Mouse (Mus musculus): ENCODE results near the gene Atxn10. TPM values are rescaled to one million over a fixed set of nuclear protein-coding genes. Genes with fewer than 3 reads are reported as not detected.
"Not testable (repeated sequence)": the region's sequence is repeated elsewhere in the genome, so short reads cannot be mapped to it uniquely, and the experiment has no call there.

Gene Atxn10
- 10 to 100 TPM; 28.7 to 35.1 TPM for total RNA-seq (2021)
- long read RNA-seq, experiment 1, transcript Atxn10-201 (12 exons, 1,937 nt), result major isoform, 29 of 51 reads
- long read RNA-seq, experiment 1, partial matches to known transcripts, result 22 of 51 reads
- long read RNA-seq, experiment 1, other reads (novel, unspliced or antisense), result 0 of 51 reads
- long read RNA-seq, experiment 2, transcript Atxn10-201 (12 exons, 1,937 nt), result major isoform, 47 of 57 reads
- long read RNA-seq, experiment 2, partial matches to known transcripts, result 10 of 57 reads
- long read RNA-seq, experiment 2, other reads (novel, unspliced or antisense), result 0 of 57 reads

DNA sequence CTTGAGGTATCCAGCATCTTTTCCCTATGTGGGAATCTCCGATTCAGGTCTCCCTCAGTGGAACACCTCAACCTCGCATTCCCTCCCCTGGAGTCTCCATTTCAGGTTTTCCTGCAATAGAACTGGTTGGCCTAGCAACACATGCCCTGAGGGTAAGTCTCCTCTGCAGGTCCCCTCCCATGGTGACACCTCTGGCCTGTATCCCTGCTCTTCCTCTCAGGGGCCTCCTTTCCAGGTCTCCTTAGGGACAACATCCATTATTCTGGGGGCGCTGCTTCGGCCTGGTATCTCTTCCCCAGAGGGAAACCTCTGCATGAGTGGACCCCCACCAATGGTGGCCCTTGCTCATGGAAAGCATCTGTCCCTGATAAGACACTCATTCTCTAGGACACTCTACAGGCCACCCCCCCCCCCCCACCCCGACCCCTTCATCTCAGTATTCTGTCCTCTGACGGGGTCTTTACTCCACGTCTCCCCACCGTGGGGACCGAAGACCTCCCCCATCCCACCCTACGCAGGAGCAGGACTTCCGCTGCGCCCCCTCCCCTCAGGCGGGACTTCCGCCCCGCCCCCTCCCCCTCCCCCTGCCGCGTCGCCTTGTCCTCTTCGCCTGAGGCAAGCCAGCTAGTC lies at the start of gene Atxn10:
TSS of gene Atxn10 (plus strand) at position 575 of the 630 bp plus-strand sequence.
- DNase-seq, result no peak

DNA sequence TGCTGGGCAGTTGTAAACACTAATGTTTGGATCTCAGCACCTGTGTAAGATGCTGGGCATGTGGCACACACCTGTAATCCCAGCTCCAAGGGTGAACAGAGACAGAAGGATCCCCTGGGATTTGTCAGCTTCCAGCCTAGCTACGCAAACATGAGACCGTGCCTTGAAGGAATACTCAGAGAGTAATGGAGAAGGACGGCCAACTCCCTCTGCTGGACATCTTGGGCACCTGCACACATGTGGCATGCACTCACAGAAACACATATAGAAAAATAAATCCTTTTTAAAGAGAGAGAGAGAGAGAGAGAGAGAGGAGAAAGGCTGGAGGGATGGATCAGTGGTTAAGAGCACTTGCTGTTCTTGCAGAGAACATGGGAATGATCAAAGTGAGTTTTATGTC lies 41.4 kb upstream of the Atxn10 start:
- no peak for DNase-seq

DNA sequence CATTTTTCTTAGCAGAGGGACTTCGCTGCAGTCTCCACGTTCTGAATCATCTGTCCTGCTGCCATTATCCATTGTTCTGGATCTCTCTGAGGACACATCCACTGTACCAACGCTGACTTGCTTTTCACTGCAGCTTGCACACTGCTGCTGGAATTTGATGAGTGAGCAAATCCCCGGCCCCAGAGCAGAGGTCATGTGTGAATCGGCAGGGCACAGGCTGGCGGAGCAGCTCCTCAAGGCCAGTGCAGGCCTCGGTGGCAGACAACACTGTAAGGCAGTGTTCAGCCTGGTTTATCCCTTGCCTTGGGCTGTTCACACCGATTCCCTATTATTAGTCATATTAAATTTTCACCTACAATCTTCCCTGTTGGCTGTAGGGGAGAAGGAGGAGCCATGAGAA lies 40.5 kb upstream of the Atxn10 start:
- DNase-seq, result no peak

DNA sequence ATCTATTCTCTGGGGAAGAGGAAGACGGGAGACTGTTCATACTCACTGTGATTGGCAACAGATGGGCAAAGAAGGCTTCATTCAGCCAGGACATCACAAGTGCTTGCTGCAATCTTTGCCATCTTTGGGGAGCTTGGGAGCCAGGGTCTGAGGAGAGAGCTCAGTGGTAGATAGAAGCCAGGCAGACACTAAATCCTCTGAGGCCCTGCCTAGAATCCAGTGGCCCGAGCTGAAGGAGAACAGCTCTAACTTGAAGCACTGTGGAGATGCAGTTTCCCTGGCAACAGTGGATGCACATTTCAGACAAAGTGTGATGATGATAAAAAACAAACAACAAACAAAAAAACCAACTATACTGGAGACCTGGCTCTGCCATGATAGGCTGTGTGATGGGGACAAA lies 40.1 kb upstream of the Atxn10 start:
- DNase-seq, result no peak

DNA sequence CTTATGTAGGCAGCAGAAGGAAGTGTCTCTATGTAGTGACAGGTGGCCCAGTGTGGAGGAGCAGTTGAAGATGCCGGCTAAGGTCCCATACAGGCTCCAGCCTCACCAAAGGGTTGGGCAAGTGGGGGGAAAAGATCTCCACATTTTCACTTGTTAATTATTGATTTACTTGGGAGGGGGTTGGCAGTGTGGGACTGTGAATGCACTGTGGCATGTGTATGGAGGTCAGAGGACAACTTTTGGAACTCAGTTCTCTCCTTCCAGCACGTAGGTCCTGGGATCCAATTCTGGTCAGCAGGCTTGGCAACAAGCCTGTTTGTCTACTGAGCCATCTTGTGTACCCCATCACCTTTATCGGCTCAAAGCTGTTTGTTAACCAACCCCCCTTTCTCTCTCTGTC lies 39.5 kb upstream of the Atxn10 start:
- no peak for DNase-seq

DNA sequence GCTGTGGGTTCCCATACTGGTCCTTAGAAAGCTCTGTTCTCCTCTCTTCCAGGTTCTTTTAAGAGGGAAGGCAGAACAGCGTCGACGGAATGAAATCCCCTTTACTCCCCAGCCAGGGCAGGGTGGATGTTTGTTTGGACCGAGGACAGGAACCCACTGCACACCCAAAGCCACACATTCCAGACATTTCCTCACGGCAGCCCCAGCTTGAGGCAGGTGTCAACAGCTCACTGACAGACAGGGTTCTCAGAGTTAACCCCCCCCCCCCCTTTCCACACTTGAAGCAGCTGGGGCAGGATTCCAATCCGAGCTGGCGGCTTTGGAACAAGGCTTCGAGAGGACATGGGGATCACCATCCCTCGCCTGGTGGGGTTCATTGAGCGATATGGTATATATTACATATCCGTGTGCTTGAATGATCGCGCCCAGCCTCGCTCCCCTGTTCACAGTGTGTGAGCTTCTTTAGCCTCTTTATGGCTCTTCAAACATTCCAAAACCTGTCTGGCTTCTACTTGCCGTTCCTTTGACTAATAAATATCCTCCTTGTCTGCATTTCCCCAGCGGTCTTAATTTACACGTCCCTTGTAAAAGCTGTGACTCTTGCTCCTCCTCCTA lies 37.8 kb upstream of the Atxn10 start:
- DNase-seq, result no peak

DNA sequence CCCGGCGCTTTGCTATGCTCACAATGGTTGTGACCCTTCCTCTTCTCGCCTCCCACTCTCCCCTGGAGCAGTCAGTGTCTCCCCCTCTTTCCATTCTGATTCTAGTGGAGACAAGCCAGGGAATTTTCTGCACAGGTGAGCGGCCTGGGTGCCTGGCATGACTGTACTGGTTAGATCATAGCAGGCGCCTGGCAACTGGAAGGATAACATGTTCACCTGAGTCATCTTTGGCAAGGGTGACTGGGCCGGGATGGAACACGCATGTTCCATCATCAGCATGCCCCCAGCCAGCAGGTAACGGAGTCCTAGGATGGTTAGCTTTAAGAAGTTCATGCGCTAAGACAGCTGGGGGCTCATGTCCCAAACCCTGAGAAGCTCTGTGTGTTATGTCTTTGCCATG lies 37.1 kb upstream of the Atxn10 start:
- DNase-seq, result no peak

DNA sequence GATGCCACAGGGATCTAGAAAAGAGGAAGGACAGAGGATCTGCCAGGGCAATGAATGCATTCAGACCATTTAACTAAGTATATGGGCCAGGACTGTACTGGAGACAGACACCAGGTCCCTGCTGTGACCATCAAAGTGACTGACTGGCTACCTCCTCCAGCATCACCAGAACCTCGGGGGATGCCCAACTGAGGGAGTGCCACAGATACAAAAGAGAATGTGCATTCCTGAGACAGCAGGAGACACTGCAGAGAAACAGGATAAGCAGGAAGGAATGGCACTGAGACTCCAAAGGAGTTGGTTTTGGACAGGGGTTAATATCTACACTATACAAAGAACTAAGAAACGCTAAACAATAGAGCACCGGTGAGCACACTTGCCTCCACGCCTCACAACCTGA lies 32.8 kb upstream of the Atxn10 start:
- no peak for DNase-seq

DNA sequence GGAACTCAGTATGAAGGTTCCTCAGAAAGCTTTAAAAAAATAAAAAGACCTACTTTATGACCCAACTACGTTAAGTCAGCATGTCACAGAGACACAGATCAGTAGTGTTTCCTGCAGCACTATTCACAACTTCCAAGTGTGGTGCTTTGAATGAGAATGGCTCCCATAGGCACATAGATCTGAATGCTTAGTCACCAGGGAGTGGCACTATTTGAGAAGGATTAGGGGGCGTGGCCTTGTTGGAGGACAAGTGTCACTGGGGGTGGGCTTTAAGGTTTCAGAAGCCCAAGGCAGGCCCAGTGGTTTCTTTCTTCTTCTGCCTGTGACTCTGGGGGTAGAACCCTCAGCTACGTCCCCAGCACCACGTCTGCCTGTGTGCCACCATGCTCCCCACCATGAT lies 32.1 kb upstream of the Atxn10 start:
- no peak for DNase-seq

DNA sequence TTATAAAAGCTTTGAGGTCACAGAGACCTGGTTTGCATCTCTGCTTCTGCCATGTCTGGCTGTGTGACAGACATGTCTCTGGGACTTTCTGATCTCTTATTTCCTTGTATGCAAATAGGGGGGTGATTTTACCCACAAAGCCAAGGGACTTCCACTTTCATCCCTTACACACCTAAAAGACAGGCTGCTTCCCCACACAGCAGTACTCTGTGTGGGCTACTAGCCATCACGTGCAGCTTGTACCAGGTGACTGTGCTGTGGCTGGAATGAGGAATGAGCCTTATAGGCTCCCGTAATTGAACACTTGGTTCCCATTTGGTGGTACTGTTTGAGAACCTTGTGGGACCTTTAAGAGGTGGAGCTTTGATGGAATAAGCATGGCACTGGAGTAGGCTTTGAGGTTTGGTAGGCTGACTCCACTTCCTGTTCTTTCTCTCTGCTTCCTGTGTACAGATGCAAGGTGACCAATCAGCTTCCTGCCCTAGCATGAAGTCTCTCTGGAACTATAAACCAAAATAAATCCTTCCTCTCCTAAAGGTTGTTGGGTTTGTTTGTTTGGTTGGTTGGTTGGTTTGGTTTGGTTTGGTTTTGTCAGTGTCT lies 28.9 kb upstream of the Atxn10 start:
- no peak for DNase-seq

DNA sequence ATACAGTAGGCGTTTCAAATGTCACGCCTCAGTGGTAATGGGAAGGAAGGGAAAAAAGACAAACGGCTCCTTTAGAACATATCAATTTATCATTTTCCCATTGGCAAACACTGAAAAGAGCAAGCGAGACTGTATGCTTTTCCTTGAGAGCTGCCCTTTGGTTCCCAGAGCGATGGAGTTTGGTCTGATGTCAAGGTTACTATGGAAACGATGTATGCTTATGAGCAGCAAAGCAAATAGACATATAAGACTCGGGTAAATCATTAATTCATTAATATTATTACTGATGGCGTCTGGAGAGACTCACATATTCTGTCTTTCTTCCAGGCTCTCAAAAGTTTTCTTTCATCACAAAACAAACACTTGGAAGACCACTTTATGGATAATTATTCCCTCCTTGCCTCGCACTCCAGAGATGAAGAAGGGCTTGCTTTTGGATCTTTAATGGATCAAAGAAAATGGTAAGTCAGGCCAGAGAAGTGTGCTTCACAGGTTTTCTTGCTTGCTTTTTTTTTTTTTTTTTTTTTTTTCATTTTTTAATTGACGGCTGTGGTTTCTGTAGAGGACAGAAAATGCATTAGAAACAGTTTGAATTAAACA lies 24.9 kb upstream of the Atxn10 start:
- DNase-seq, result no peak

DNA sequence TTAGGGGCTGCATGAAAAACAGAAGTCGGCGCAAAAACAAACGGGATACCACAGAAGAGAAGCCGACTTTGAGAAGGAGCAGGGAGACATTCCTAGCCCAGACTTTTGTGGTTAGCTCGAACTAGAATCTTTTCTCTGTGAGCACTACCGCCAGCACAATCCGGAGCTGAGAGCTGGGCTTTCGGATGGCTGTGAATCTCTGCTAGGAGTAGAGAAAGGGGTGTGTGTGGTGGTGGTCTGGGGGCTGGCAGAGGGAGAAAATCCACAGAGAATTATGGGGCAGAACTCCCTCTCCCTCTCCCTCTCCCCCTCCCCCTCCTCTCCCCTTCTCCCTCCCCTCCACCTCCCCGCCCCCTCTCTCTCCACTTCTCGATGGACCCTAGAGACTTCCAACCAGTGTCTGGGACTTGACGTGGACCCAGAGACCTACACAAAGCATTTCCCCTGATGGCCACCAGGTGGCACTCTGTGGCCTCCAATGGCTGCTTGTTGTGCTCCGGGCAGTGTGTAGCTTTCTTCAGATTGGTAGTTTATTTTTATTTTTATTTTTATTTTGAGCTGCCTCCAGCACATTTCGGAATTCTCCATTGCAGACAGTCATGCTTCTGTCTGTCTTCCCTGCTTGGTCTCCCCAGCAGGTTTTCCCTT lies 20.5 kb upstream of the Atxn10 start:
- peak; percentile 44 for DNase-seq

DNA sequence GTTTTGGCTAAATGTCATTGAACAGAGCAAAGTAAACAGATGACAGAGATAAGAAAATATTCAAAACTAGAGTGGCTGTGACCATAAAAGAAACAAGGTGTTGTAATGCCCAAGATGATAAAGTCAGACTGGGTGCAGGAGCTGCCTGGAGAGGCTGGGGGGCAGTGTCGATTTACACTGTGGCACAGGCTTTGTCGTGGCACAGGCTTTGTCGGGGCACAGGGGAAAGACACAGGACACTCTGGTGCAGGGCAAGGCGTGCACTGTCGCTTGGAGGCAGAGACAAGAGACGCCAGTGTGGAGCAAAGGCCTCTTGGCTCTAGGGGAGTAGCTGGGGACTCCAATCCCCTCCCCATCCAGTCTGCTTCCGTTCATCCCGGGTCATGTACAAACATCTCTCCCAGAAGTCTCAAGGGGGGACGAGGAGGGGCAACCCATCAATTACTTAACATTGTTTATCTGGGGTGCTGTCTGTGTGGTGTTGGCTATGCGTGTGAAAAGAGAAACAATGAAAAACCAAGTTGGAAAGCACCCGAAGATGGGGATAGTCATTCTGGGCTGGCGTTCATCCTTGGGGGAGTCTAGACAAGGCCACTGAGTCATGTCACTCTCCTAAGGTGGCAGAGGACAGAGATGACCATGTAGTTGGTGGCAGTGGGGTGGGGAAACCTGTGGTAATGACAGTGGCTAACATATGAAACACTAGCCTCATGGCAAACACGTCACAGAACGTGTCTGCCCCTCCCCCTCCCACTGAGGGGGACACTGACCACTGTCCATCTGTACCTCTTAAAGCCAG lies 19.5 kb upstream of the Atxn10 start:
- no peak for DNase-seq

DNA sequence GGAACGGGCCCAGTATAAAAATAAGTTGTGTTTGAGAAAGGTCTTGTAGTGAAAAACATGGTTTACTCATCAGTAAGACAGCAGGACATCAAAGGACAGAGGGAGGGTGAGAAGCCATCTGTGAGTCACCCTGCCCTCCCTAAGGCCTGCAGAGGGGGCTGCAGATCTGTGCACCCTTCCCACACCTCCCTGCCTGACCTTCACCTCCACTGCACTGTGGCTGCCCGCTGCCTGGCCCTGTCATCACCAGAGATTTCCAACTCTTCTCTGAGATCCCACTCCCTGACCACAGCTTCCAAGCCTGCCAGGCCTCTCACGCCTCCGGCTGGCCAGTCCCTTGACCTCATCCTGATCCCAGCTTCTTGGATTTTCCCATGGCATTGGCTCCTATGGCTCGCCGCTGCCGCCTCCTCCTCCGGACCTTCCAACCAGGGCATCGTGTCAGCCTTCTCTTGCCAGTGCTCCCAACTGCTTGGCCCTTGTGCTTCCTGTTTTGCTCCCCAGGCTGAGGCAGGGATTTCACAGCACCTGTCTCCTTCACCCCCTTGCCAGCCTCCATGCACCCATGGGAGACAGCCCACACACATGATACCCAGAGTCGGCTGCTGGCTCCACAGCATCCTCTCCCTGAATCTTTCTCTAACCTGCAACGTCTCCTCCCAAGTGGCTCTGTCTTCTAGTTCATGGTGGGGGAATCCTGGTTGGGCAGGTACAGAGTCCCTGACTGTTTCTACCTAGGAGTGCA lies 15.9 kb upstream of the Atxn10 start:
- DNase-seq, result no peak

DNA sequence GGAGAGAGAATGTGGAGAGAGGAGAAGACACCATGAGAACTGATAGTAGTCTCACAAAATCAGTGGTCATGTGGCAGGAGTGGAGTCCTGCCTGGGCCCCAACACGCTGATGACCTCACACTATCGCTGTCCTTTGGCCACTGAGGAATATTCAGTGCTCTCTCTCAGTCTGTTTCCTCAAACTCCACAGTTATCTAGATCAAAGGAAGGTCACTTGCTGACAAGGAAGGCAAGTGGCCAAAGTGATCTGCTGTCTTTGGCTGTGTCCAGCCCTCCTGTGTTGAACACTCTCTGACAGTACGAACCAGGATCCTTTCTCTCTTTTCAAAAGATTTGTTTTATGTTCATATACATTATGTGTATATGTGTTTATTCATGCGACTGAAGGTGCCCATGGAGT lies 12.8 kb upstream of the Atxn10 start:
- no peak for DNase-seq

DNA sequence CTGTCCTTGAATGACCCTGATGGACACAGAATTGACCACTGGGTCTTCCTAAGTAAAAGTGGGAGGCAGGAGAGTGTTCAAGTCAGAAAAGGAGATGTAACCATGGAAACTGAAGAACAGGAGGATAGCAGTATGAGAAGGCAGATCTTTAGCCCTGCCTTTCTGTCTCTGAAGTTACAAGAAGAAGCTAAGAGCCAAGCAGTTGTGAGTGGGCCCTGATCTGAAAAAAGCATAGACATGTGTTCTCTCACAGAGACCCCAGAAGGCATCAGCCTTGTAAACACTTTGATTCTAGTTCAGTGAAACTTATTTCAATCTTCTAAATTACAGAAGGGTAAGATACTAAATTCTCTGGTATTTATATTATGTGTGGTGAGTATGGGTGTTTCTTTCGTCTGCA lies 11.6 kb upstream of the Atxn10 start:
- DNase-seq, result no peak

DNA sequence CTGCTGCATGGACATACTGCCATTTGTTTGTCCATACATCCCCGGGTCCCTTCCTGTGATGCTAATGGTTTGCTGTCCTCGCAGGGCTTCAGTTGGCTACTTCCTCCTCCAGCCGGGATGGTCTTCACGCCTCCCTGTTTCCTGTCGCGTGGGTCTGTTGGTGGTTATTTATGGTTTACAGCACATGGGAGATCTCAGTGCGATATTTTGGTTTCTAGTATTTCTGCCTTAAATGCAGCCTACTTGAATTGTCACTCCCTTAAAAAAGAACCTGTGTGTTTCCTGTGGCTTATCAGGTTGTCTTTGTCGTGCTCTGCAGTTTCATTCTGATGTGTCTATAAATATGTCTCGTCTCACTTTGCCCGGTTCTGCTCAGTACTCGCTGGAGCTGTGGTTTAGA lies 8.2 kb upstream of the Atxn10 start:
- no peak for DNase-seq

DNA sequence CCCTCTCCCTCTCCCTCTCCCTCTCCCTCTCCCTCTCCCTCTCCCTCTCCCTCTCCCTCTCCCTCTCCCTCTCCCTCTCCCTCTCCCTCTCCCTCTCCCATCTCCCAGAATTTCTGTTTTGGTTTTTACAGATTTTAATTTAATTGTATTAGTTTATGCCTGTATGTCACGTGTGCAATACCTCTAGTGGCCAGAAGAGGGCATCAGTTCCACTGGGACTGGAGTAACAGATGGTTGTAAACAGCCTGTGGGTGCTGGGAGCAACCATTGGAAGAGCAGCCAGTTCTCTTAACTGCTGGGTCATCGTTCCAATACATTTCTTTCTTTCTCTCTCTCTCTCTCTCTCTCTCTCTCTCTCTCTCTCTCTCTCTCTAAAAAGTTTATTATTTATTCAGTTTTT lies 7.6 kb upstream of the Atxn10 start:
- DNase-seq, result not testable (repeated sequence)

DNA sequence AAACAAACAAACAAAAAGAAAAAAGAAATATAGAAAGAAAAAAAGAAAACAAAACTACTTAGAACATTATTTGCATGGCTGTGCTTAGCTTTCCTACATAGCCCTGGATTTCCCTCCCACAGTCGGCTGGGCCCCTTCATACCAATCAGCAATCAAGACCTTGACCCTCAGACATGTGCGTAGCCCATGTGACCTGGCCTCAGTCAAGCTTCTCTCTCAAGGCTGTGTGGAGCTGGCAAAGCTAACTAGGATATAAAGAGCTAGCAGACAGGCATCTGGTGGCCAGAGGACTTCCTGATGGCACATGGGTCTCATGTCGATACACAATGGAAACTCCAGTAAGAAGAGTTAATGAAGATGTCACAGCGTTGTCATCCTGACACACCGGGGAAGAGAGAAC lies 6.9 kb upstream of the Atxn10 start:
- DNase-seq, result no peak

DNA sequence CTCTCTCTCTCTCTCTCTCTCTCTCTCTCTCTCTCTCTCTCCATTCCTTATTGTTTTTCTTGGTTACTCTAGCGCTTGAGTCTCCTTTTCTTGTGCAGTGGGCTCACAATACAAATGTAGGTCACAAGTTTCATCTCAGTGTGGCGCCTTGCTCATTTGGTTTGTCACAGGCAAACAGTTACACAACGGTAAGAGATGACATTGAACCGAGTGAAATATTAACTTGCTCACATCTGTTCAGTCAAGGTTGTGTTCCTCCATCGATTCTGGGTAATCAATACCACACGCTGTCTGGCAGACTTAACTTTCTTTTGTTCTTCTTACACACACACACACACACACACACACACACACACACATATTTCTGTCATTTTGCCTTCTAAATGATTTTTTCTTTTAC lies 6.0 kb upstream of the Atxn10 start:
- DNase-seq, result no peak

DNA sequence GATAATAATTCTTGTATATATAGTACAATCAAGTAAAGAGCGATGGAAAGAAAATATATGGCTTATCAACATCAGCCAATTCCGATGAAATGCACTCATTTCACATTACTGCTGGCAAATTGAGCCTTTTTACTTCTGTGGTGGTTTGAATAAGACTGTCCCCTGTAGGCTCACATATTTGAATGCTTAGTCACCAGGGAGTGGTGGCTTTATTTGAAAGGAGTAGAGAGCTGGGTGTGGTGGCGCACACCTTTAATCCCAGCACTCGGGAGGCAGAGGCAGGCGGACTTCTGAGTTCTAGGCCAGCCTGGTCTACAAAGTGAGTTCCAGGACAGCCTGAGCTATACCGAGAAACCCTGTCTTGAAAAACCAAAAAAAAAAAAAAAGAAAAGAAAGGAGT lies 2.5 kb upstream of the Atxn10 start:
- not testable (repeated sequence) for DNase-seq

Measured in gastrocnemius, postnatal 25 days (tissue).